Mouse (Mus musculus): ENCODE results near the gene Olfr1281.
"Not testable (repeated sequence)": the region's sequence is repeated elsewhere in the genome, so short reads cannot be mapped to it uniquely, and the experiment has no call there.

Gene Olfr1281

GRCm38 (mm10) chr2:111326220-111326619 lies at the start of gene Olfr1281:
Gene Olfr1281 (plus strand): TSS chr2:111326520.
- no peak for DNase-seq (ENCODE audit: low spot score)

DNA sequence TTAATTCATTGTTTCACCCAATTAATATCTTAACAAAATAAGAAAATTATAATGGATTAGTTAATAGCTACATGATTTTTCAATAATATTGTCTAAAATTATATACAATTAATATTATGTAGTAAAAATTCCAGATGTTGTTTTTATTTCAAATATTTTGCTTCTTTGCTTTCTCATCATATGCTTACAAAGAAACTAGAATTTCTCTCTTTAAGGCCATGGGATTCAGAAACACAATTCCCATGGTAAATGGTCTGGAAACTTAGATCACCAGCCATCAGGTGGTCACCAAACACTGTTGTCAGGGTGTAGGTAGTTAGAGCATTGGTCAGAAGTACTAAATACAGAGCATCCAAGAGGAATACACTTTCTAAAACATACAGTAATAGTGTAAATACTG lies 36.5 kb upstream of the Olfr1281 start, which contains the start of gene Olfr1278:
Gene Olfr1278, plus strand, starts transcription at position 301 of the 400 bp plus-strand sequence.
- DNase-seq (ENCODE audit: low spot score) = no peak

DNA sequence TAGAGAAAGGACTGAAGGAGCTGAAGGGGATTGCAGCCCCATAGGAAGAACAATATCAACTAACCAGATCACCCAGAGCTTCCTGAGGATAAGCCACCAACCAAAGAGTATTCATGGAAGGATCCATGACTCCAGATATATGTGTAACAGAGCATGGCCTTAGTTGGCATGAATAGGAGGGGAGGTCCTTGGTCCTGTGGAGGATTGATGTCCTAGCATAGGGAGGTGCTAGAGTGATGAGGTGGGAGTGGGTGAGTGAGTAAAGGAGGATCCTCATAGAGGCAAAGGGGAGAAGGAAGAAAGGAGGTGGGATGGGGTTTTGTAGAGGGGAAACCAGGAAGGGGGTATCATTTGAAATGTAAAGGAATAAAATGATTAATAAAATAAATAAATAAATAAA lies 27.8 kb upstream of the Olfr1281 start:
- DNase-seq (ENCODE audit: low spot score) = no peak

- no peak for DNase-seq (ENCODE audit: low spot score)
Observed at GRCm38 (mm10) chr2:111300374-111300773, 25.9 kb upstream of the Olfr1281 start, which contains the start of gene Olfr1279. Gene Olfr1279 (plus strand): TSS chr2:111300635.

GRCm38 (mm10) chr2:111313717-111314116 lies 12.6 kb upstream of the Olfr1281 start, which contains the start of gene Olfr1280:
Gene Olfr1280 (plus strand): TSS chr2:111314017.
- DNase-seq (ENCODE audit: low spot score) = no peak

GRCm38 (mm10) chr2:111333721-111334120 lies 7.4 kb downstream of the Olfr1281 start:
- DNase-seq (ENCODE audit: low spot score) = not testable (repeated sequence)

DNA sequence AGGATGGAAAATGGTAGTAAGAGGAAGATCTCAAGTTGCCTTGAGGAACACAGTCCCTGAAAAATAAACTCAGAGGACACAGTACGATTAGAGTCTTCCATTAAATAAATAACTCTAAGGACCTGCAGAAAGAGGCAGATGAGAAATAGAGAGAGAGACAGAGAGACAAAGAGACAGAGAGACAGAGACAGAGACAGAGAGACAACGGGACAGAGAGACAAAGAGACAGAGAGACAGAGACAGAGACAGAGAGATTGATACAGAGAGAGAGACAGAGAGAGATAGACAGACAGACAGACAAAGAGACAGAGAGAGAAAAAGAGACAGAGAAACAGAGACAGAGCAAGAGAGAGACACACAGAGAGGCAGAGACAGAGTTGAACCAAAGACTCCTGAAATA lies 9.7 kb downstream of the Olfr1281 start, which contains the start of gene Olfr1282:
Gene Olfr1282, minus strand, starts transcription at position 101 of the 400 bp plus-strand sequence.
- no peak for DNase-seq (ENCODE audit: low spot score)

DNA sequence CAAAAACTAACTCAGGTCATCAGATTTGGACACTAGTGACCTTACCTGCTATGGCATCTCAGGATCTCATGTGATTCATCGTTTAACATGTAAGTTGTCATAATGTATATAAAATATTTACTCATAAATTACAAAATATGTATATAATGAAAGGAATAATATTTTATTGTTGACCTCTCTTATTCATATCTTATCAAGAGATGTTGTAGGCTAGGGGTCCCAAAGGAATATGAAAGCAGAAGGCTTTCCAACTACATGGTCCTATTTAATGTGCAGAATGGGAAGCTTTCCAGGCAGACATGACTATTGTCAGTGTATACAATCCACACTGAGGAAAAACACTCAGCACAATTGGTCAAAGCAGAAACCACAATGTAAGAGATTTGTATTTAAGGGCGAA lies 40.2 kb downstream of the Olfr1281 start, which contains the start of gene Olfr1283:
Gene Olfr1283, plus strand, starts transcription at position 301 of the 400 bp plus-strand sequence.
- no peak for DNase-seq (ENCODE audit: low spot score)

DNA sequence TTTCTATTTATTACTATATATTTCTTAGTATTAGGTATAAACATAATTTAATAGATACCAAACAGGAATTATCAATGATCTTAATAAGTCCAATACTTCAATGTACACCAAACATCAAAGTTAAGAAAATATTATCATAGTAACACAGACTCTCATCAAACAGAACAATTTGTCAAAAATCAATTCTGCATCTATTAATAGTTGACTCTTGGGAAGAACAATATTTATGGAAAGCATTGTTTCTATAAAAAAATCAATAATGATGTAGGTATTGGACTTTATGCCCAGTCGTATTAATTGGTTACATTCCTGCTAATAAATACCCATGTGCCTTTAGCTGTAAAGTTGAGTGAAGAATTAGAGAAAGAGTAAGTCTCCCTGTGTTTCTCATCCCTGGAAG lies 48.9 kb downstream of the Olfr1281 start, which contains the start of gene Olfr1284:
Gene Olfr1284, plus strand, starts transcription at position 301 of the 400 bp plus-strand sequence.
- DNase-seq (ENCODE audit: low spot score) = no peak
